Mouse (Mus musculus) kidney, adult 8-10 months (tissue): ENCODE data around the gene Kif22.
A peak's percentile ranks its signal among the peaks of the same experiment; 100 is the strongest.

Source experiments
- DNase-seq, 2 experiments: peaks; one replicate each; pipeline ENCODE4 v3.0.0; 2022

The Kif22 gene

GRCm38 (mm10) chr7:127016971-127017949, 25.0 kb downstream of the Kif22 start, which contains the start of gene Pagr1a:
Gene Pagr1a, minus strand, starts transcription at chr7:127017352.
- peak; percentile 98 for DNase-seq

GRCm38 (mm10) chr7:127016486-127016938, 25.8 kb downstream of the Kif22 start:
- DNase-seq = no peak

GRCm38 (mm10) chr7:127016481-127016485, 26.0 kb downstream of the Kif22 start, which contains the start of gene Pagr1b:
Gene Pagr1b, minus strand, starts transcription at chr7:127016484.
- no peak for DNase-seq

- DNase-seq = peak; percentile 75 to 80
These were observed 26.2 kb downstream of the Kif22 start for GRCm38 (mm10) chr7:127016081-127016480.

GRCm38 (mm10) chr7:127014993-127015392, 27.3 kb downstream of the Kif22 start:
- no peak for DNase-seq

- peak; percentile 81 to 86 for DNase-seq
These were observed 28.0 kb downstream of the Kif22 start, which contains the start of gene Mvp for GRCm38 (mm10) chr7:127014320-127014719. Gene Mvp, minus strand, starts transcription at chr7:127014621.

GRCm38 (mm10) chr7:127013385-127013784, 28.9 kb downstream of the Kif22 start:
- DNase-seq = no peak

- DNase-seq = no peak
These were observed 29.4 kb downstream of the Kif22 start for GRCm38 (mm10) chr7:127012845-127013244.

GRCm38 (mm10) chr7:127012374-127012773, 29.9 kb downstream of the Kif22 start:
- no peak for DNase-seq

- no peak for DNase-seq
These were observed 30.6 kb downstream of the Kif22 start for GRCm38 (mm10) chr7:127011717-127012116.

- DNase-seq = no peak
These were observed 31.2 kb downstream of the Kif22 start for GRCm38 (mm10) chr7:127011051-127011450.

GRCm38 (mm10) chr7:127009307-127010085, 32.8 kb downstream of the Kif22 start:
- no peak for DNase-seq

- peak in 1 of 2 experiments; percentile 44 for DNase-seq
These were observed 33.8 kb downstream of the Kif22 start for GRCm38 (mm10) chr7:127008239-127009019.

- no peak for DNase-seq
These were observed 34.8 kb downstream of the Kif22 start for GRCm38 (mm10) chr7:127007313-127008024.

GRCm38 (mm10) chr7:127004122-127004875, 38.0 kb downstream of the Kif22 start:
- DNase-seq = no peak

GRCm38 (mm10) chr7:127003620-127004019, 38.7 kb downstream of the Kif22 start:
- no peak for DNase-seq

GRCm38 (mm10) chr7:126999568-126999967, 42.7 kb downstream of the Kif22 start:
- no peak for DNase-seq

- no peak for DNase-seq
These were observed 45.8 kb downstream of the Kif22 start for GRCm38 (mm10) chr7:126996449-126996848.

GRCm38 (mm10) chr7:126988816-126989215, 53.5 kb downstream of the Kif22 start:
- DNase-seq = no peak

- DNase-seq = peak; percentile 60 to 71
These were observed 56.0 kb downstream of the Kif22 start for GRCm38 (mm10) chr7:126986319-126986718.

- no peak for DNase-seq
These were observed 57.4 kb downstream of the Kif22 start for GRCm38 (mm10) chr7:126984667-126985444.
